Mouse (Mus musculus) neural tube, embryonic 11.5 days (tissue): ENCODE measurements at regions not wholly inside any gene's neighbourhood (a gene's known extent, or its start where the extent isn't known, plus 50 kb on each side); places are given as distances from the start of the nearest gene placed in this dataset.

Source experiments
- ATAC-seq: fragments of 200-750 bp; cut with Nextera tagmentation; 2 replicates; pipeline ENCODE4 v1.8.0; 2017; ENCODE audit warnings: moderate number of reproducible peaks, mild to moderate bottlenecking, moderate TSS enrichment, moderate library complexity; ENCODE audit not compliant: insufficient read depth, low FRiP score, low TSS enrichment
- DNase-seq: peaks from one replicate; pipeline ENCODE4 v3.0.0-alpha.2; 2015; ENCODE audit warnings: low spot score
- H3K27ac ChIP-seq: fragments of 300-500 bp; sonication (generic); 2 replicates; pipeline ENCODE4 v1.5.1; 2014; ENCODE audit warnings: low read depth, mild to moderate bottlenecking, low read length
- H3K27me3 ChIP-seq: fragments of 300-500 bp; sonication (generic); 2 replicates; pipeline ENCODE4 v1.6.1; 2014; ENCODE audit warnings: mild to moderate bottlenecking, low read length, mixed read lengths; ENCODE audit not compliant: control insufficient read depth, insufficient read depth
- H3K36me3 ChIP-seq: fragments of 300-500 bp; sonication (generic); 2 replicates; pipeline ENCODE4 v1.6.1; 2014; ENCODE audit warnings: mild to moderate bottlenecking, low read length, moderate library complexity, mixed read lengths; ENCODE audit not compliant: control insufficient read depth, insufficient read depth
- H3K4me1 ChIP-seq: fragments of 300-500 bp; sonication (generic); 2 replicates; pipeline ENCODE4 v1.6.1; 2014; ENCODE audit warnings: low read length, mixed read lengths; ENCODE audit not compliant: control insufficient read depth, insufficient read depth
- H3K4me2 ChIP-seq: fragments of 300-500 bp; sonication (generic); 2 replicates; pipeline ENCODE4 v1.6.1; 2014; ENCODE audit warnings: low read depth, mild to moderate bottlenecking, moderate library complexity
- H3K4me3 ChIP-seq: fragments of 300-500 bp; sonication (generic); 2 replicates; pipeline ENCODE4 v1.5.1; 2014; ENCODE audit warnings: low read depth, low read length
- H3K9ac ChIP-seq: fragments of 300-500 bp; sonication (generic); 2 replicates; pipeline ENCODE4 v1.6.1; 2014; ENCODE audit warnings: mild to moderate bottlenecking, low read length
- H3K9me3 ChIP-seq: fragments of 300-500 bp; sonication (generic); 2 replicates; pipeline ENCODE4 v1.6.1; 2016; ENCODE audit warnings: low read length; ENCODE audit not compliant: control insufficient read depth
- WGBS: fragments of 180-500 bp; shearing (Covaris S2); extraction: QIAGEN DNeasy Blood & Tissue Kit; methylation state at CpG from one replicate; pipeline ENCODE4 v1.1.7; 2014; 5-methylcytosine and 5-hydroxymethylcytosine counted together

DNA sequence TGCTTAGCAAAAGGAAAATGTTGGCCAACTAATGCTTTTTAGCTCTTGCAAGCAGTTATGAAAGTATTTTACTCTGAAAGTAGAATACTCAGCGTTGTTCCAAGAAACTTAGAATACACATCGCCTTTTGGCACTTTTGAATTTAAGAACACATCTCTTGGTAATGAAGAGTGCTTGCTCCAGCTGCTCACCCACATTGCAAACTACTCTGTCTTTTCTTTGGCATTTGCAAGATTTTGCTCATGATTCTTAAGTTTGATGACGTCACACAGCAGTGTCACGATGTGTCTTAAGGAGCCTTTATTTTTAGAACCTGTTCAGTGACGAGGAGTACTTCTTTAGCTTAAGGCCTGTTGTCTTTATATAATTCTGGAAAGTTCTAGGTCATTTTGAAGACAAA, 104.1 kb upstream of the Tdrd3 start:
- Histone ChIP-seq H3K4me2 (no peak overlapping the region), H3K4me3 (no peak overlapping the region), H3K9ac (no peak overlapping the region), H3K27me3 (no peaks in the 10 kb centered on the region), H3K27ac (no peak overlapping the region), H3K4me1 (no peaks in the 10 kb centered on the region), H3K36me3 (no peaks in the 10 kb centered on the region), H3K9me3 (no peaks in the 10 kb centered on the region)
- ATAC-seq (no peak), DNase-seq (no peak)
- WGBS = 97% methylated on average over 5 of the region's 5 CpGs

DNA sequence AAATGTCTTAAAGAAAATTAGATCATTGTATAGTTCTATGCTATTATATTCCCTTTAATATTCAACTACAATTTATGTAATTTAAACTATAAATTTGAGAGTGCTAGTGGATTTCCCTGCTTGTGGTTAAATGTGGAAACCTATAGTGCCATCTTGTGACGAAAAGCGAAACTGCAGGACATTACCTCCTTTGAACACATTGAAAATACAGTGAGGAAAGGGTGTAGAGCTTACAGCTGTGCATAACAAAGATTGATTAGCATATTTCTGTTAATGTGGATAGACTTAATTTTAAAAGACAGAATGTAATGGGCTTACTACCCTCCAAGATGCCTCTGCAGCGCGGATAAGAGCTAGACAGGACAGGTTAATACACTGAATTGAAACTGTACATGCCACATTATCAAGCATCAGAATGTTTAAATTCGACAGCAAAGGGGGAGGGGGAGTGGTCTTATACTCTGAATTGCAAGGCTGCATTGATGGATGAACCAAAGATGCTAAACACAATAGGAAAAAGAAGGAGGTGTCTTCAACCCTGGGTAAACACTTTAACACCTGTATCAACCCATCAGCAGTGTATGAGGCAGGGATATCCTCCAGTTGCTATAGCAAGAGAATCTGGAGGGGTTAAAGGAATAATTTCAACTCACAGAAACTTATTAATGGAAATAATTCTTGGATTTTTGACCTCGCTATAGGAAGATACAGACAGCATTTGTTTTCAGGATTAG, 101.3 kb upstream of the Tdrd3 start:
- Histone ChIP-seq H3K9me3 (no peaks in the 10 kb centered on the region), H3K4me1 (no peaks in the 10 kb centered on the region), H3K27me3 (no peaks in the 10 kb centered on the region), H3K36me3 (no peaks in the 10 kb centered on the region), H3K4me2 (no peak overlapping the region), H3K9ac (no peak overlapping the region), H3K27ac (no peak overlapping the region), H3K4me3 (no peak overlapping the region)
- WGBS = 32% methylated on average over 6 of the region's 6 CpGs
- ATAC-seq (peak; percentile 72), DNase-seq (peak; percentile 18)

DNA sequence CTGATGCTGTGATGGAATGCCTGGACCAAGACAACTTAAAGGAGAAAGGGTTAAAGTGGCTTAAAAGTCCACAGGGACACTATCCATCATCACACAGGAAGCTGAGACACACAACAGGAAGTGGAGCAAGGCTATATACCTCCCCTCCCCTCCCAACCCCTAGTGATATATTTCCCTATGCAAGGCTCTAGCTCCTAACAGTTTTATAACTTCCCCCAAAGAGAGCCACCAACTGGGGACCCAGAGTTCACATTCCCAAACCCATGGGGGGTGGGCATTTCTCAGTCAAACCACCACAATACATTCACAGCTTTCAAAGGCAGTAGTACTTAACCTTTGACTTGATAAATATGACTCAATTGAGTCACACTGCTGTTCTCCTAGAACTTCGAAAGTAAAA, 88.6 kb upstream of the Tdrd3 start:
- Histone ChIP-seq H3K9me3 (no peaks in the 10 kb centered on the region), H3K4me2 (no peak overlapping the region), H3K4me1 (no peaks in the 10 kb centered on the region), H3K36me3 (no peaks in the 10 kb centered on the region), H3K27ac (no peak overlapping the region), H3K9ac (no peak overlapping the region), H3K4me3 (no peak overlapping the region), H3K27me3 (no peaks in the 10 kb centered on the region)
- DNase-seq = peak; percentile 39
- 3% methylated on average over 1 of the region's 1 CpGs for WGBS
- no peak for ATAC-seq

DNA sequence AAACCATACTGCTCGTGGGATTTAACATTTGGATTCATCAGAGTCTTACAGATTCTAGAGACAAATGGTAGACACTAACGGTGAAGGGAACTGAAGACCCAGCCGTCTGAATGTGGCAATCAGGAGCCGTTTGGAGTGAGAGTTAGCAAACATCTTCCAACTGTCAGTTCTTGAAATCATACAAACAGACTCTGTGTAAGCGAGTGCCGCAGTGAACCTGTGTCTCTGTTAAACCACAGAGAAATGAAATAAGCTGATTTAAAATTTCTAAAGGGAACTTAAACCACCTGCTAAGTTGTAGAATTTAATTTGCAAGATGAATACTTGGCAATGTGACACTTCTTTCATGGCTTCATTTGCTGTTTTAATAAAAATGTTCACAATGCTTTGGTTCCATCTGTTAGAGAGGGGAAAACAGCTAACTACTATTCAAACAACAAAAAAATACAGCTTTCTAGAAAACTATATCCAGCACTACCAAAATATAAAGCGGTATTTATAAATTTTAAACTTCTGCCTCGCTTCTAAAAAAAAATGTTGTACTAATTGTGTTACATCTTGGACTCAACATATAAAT, 78.4 kb upstream of the Tdrd3 start:
- Histone ChIP-seq H3K4me2 (no peak overlapping the region), H3K27me3 (no peaks in the 10 kb centered on the region), H3K27ac (no peak overlapping the region), H3K9me3 (no peaks in the 10 kb centered on the region), H3K4me1 (no peaks in the 10 kb centered on the region), H3K9ac (no peak overlapping the region), H3K36me3 (no peaks in the 10 kb centered on the region), H3K4me3 (no peak overlapping the region)
- 91% methylated on average over 8 of the region's 8 CpGs for WGBS
- DNase-seq = no peak
- ATAC-seq = no peak

DNA sequence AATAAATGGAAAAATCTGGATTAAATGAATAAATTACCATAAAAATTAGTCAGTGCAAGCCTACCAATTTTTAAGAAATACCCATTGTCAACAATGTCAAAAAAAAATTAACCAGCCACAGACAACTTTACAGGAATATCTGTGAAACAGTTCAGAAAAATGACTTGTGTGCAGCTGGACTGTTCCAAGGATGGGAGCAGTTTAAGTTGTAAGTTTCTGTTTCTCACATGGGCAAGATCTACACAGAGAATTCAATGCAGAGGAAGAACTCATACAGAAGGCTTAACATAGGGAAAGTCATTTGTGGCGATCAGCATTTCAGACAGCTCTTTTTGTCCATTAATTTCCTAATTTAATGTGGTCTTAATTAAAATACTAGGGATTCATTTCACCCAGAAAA, 71.9 kb upstream of the Tdrd3 start:
- no peak overlapping the region for H3K27ac ChIP-seq
- 85% methylated on average over 1 of the region's 1 CpGs for WGBS
- no peak overlapping the region for H3K4me2 ChIP-seq
- H3K4me3 ChIP-seq = no peak overlapping the region
- H3K36me3 ChIP-seq = no peaks in the 10 kb centered on the region
- no peaks in the 10 kb centered on the region for H3K27me3 ChIP-seq
- H3K9me3 ChIP-seq = no peaks in the 10 kb centered on the region
- ATAC-seq = no peak
- no peak for DNase-seq
- no peaks in the 10 kb centered on the region for H3K4me1 ChIP-seq
- no peak overlapping the region for H3K9ac ChIP-seq

DNA sequence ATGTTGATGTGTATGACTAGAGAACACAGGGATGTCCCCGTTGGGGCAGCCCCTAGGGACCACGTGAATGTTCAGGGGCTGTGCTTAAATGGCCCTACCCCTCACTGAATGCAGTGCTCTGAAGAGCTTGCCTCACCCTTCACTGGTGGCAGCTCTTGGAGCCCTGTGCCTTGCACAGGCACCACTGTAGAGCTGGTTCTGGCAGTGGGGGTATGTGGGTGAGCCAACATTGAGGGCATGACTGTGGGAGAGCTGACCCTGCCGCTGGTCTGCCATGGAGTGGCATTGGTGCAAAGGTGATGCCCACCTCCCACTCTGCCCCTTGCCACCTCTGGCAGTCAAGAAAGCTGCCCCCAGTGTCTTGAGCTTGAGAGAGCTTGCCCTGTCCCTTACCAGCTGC, 69.6 kb upstream of the Tdrd3 start:
- WGBS = 90% methylated on average over 3 of the region's 3 CpGs
- Histone ChIP-seq H3K4me2 (no peak overlapping the region), H3K4me1 (no peaks in the 10 kb centered on the region), H3K4me3 (no peak overlapping the region), H3K36me3 (no peaks in the 10 kb centered on the region), H3K27ac (no peak overlapping the region), H3K9me3 (no peaks in the 10 kb centered on the region), H3K27me3 (no peaks in the 10 kb centered on the region), H3K9ac (no peak overlapping the region)
- no peak for DNase-seq
- no peak for ATAC-seq

DNA sequence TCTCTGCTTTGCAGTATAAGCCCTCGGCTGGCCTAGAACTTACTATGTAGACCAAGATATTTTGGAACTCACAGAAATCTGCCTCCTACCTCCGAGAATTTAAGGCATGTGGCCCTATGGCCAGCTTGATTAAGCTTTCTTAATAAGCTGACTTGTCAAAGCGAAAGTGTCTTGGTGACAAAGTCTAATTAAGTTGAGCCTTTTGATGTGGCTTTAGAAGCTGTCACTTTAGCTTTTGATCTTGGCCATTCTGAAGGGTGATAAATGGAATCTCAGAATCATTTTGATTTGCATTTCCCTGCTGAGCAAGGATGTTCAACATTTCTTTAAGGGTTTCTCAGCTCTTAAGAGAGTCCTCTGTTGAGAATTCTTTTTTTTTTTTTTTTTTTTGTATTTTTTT, 67.6 kb upstream of the Tdrd3 start:
- Histone ChIP-seq H3K27ac (no peak overlapping the region), H3K4me3 (no peak overlapping the region), H3K4me1 (no peaks in the 10 kb centered on the region), H3K9me3 (no peaks in the 10 kb centered on the region), H3K27me3 (no peaks in the 10 kb centered on the region), H3K36me3 (no peaks in the 10 kb centered on the region), H3K4me2 (no peak overlapping the region), H3K9ac (no peak overlapping the region)
- ATAC-seq (no peak), DNase-seq (no peak)
- WGBS = 72% methylated on average over 3 of the region's 3 CpGs

DNA sequence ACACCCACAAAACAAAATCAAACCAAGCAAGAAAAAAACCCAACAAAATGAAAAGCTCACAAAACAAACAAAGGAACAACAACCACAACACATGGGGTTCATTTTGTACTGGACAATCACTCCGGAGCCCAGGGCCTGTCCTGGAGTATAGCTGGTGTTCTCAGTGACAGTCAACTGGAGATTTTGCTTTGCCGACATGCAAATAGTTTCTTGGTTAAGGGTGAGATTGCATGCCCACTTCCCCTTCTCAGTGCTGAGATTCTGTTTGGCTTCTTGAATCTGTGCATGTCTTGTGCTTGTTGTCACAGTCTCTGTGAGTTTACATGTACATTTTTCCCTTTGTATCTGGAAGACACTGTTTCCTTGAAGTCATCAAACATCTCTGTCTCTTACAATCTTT, 50.6 kb upstream of the Tdrd3 start:
- H3K4me3 ChIP-seq = no peak overlapping the region
- H3K4me2 ChIP-seq = no peak overlapping the region
- no peak overlapping the region for H3K9ac ChIP-seq
- H3K27me3 ChIP-seq = no peaks in the 10 kb centered on the region
- no peaks in the 10 kb centered on the region for H3K9me3 ChIP-seq
- 94% methylated on average over 2 of the region's 2 CpGs for WGBS
- no peak for ATAC-seq
- H3K4me1 ChIP-seq = no peaks in the 10 kb centered on the region
- no peak for DNase-seq
- H3K36me3 ChIP-seq = no peaks in the 10 kb centered on the region
- H3K27ac ChIP-seq = no peak overlapping the region
